Mouse (Mus musculus): ENCODE measurements around the gene Gabrb2. TPM values are rescaled to one million over a fixed set of nuclear protein-coding genes. Genes with fewer than 3 reads are reported as not detected.

Gene Gabrb2
- polyA plus RNA-seq, 1 experiment from 2014 or later, result 0.74 TPM

- no peak overlapping the region for H3K27ac ChIP-seq
- 60% methylated on average over 2 of the region's 2 CpGs for WGBS
- no peak overlapping the region for H3K4me3 ChIP-seq
- H3K4me2 ChIP-seq, result no peak overlapping the region
- H3K27me3 ChIP-seq, result no peaks in the 10 kb centered on the region
- H3K36me3 ChIP-seq, result no peaks in the 10 kb centered on the region
- no peak overlapping the region for H3K9ac ChIP-seq
- ATAC-seq (replicated peaks; ENCODE audit: insufficient number of reproducible peaks, insufficient read depth, low FRiP score, low read depth), result no peak
- no peaks in the 10 kb centered on the region for H3K4me1 ChIP-seq (replicated peaks)
- no peaks in the 10 kb centered on the region for H3K9me3 ChIP-seq (replicated peaks)
Measured at GRCm38 (mm10) chr11:42618195-42618594, 198.6 kb downstream of the Gabrb2 start.

- no peaks in the 10 kb centered on the region for H3K36me3 ChIP-seq
- no peaks in the 10 kb centered on the region for H3K4me1 ChIP-seq (replicated peaks)
- no peak for ATAC-seq (replicated peaks; ENCODE audit: insufficient number of reproducible peaks, insufficient read depth, low FRiP score, low read depth)
- no peak overlapping the region for H3K4me3 ChIP-seq
- 53% methylated on average over 4 of the region's 4 CpGs for WGBS
- no peak overlapping the region for H3K9ac ChIP-seq
- H3K4me2 ChIP-seq, result no peak overlapping the region
- H3K27me3 ChIP-seq, result no peaks in the 10 kb centered on the region
- H3K9me3 ChIP-seq (replicated peaks), result no peaks in the 10 kb centered on the region
- no peak overlapping the region for H3K27ac ChIP-seq
Measured at GRCm38 (mm10) chr11:42621109-42621508, 201.6 kb downstream of the Gabrb2 start.

DNA sequence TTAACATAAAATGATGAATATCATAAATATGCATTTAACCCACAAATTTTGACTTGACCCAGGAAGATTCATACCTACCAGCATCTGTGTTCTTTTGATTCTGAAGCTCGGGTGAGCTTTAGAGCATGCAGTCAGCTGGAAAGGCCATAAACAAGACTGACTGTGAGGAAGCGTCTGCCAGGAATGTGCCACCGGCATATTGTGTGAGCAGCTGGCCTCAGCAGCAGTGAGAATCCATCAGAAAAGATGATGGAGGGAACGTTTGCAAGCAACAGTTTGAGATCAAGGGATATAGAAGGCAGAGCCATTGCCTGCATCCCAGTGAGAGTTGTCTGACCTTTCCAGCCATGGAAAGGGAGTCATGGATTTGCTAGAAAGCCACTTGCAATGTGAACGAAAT, 230.6 kb downstream of the Gabrb2 start:
- Histone ChIP-seq H3K9ac (no peak overlapping the region), H3K4me2 (no peak overlapping the region), H3K9me3 (replicated peaks) (no peaks in the 10 kb centered on the region), H3K27ac (no peak overlapping the region), H3K36me3 (no peaks in the 10 kb centered on the region), H3K4me3 (no peak overlapping the region), H3K4me1 (replicated peaks) (no peaks in the 10 kb centered on the region), H3K27me3 (no peaks in the 10 kb centered on the region)
- ATAC-seq (replicated peaks; ENCODE audit: insufficient number of reproducible peaks, insufficient read depth, low FRiP score, low read depth), result no peak
- 54% methylated on average over 5 of the region's 5 CpGs for WGBS

GRCm38 (mm10) chr11:42651572-42651971, 232.0 kb downstream of the Gabrb2 start:
- Histone ChIP-seq H3K4me2 (no peak overlapping the region), H3K4me3 (no peak overlapping the region), H3K9me3 (replicated peaks) (no peaks in the 10 kb centered on the region), H3K9ac (no peak overlapping the region), H3K27me3 (no peaks in the 10 kb centered on the region), H3K4me1 (replicated peaks) (no peaks in the 10 kb centered on the region), H3K27ac (no peak overlapping the region), H3K36me3 (no peaks in the 10 kb centered on the region)
- ATAC-seq (replicated peaks; ENCODE audit: insufficient number of reproducible peaks, insufficient read depth, low FRiP score, low read depth), result no peak

- 43% methylated on average over 3 of the region's 3 CpGs for WGBS
- Histone ChIP-seq H3K27ac (no peak overlapping the region), H3K4me3 (no peak overlapping the region), H3K9ac (no peak overlapping the region), H3K4me1 (replicated peaks) (no peaks in the 10 kb centered on the region), H3K9me3 (replicated peaks) (no peaks in the 10 kb centered on the region), H3K27me3 (no peaks in the 10 kb centered on the region), H3K4me2 (no peak overlapping the region), H3K36me3 (no peaks in the 10 kb centered on the region)
- ATAC-seq (replicated peaks; ENCODE audit: insufficient number of reproducible peaks, insufficient read depth, low FRiP score, low read depth), result no peak
Measured at GRCm38 (mm10) chr11:42654189-42654588, 234.6 kb downstream of the Gabrb2 start.

- Histone ChIP-seq H3K4me2 (no peak overlapping the region), H3K9me3 (replicated peaks) (no peaks in the 10 kb centered on the region), H3K4me3 (no peak overlapping the region), H3K27ac (no peak overlapping the region), H3K9ac (no peak overlapping the region), H3K27me3 (no peaks in the 10 kb centered on the region), H3K4me1 (replicated peaks) (no peaks in the 10 kb centered on the region), H3K36me3 (no peaks in the 10 kb centered on the region)
- WGBS, result 79% methylated on average over 4 of the region's 4 CpGs
- no peak for ATAC-seq (replicated peaks; ENCODE audit: insufficient number of reproducible peaks, insufficient read depth, low FRiP score, low read depth)
Measured at GRCm38 (mm10) chr11:42668657-42669056, 249.1 kb downstream of the Gabrb2 start.

Other genes starting within 250 kb of the Gabrb2 start
- 0.58 and 0.70 TPM in 2 replicates for gene Gabra1, start 236.8 kb upstream of the Gabrb2 start, polyA plus RNA-seq (2015; fragmentation: Nextera tagmentation; extraction: Ambion mirVana)
- not detected in 2 replicates for gene Gabra6, start 98.7 kb upstream of the Gabrb2 start, polyA plus RNA-seq (2015; fragmentation: Nextera tagmentation; extraction: Ambion mirVana)

All from heart, embryonic 15.5 days (tissue).